Mouse (Mus musculus): ENCODE measurements around the gene Krt90.

GRCm38 (mm10) chr15:101553169-101553568 is 9.6 kb downstream of the Krt90 start:
- TF ChIP-seq CTCF (IDR thresholded peaks at IDR 0.05; ENCODE audit: low read depth) (no peak), EP300 (IDR thresholded peaks at IDR 0.05; ENCODE audit: low read depth) (no peak)
